Mouse (Mus musculus): ENCODE results near the gene Lrrc73.

The Lrrc73 gene

GRCm38 (mm10) chr17:46296601-46297000 is 43.3 kb downstream of the Lrrc73 start:
- no peak for DNase-seq (ENCODE audit: low spot score)

- DNase-seq (ENCODE audit: low spot score), result no peak
Measured at GRCm38 (mm10) chr17:46297028-46297363, 43.7 kb downstream of the Lrrc73 start.

- DNase-seq (ENCODE audit: low spot score), result no peak
Measured at GRCm38 (mm10) chr17:46297364-46298219, 44.3 kb downstream of the Lrrc73 start, which contains the start of gene Dlk2. TSS of gene Dlk2 (plus strand) at chr17:46297421.

- peak; percentile 76 for DNase-seq (ENCODE audit: low spot score)
Measured at GRCm38 (mm10) chr17:46298220-46298913, 45.0 kb downstream of the Lrrc73 start.

GRCm38 (mm10) chr17:46301892-46302291 is 48.6 kb downstream of the Lrrc73 start:
- no peak for DNase-seq (ENCODE audit: low spot score)

- no peak for DNase-seq (ENCODE audit: low spot score)
Measured at GRCm38 (mm10) chr17:46304184-46304583, 50.9 kb downstream of the Lrrc73 start.
